Comparison of ENCODE assay signal across 9 mouse cellular contexts in the genomic region with DNA sequence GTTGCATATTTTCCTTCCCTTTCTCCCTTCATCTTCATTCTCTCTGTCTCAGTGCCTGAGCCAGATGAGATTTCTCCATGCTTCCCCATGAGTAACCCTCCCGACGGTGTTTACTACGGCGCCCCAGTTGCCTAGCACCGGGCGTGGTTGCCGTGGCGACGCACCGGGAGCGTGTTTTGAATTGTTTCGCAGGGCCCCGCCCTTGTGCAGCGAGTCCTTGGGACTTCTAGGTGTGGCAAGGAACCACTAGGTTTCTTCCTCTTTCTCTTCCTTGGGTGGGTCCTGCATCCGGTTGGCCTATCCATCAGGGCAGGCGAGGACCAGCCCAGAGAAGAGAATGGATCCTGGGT. TPM values are rescaled to one million over a fixed set of nuclear protein-coding genes. Genes with fewer than 3 reads are reported as not detected.
DNase-seq lines count a peak whose midpoint lies in the region; ATAC-seq and TF ChIP-seq lines count a peak whose summit lies in the region.
"Had no signal": no experiment of that assay in that cellular context is flagged by ENCODE, and none has a peak within 500 bp of the region (broad histone marks: within the 10 kb centered on the region; RNA-seq: fewer than 3 reads in every experiment).

No protein-coding gene starts in this region.

- H3K9me3 ChIP-seq in forebrain, embryonic 11.5 days (ENCODE audit: control insufficient read depth, low read length), result no peaks in the 10 kb centered on the region
- peaks cover 8% of the 10 kb centered on the region; the same call in 1 of the 2 replicates for H3K9me3 ChIP-seq in heart, embryonic 14.5 days (ENCODE audit: control insufficient read depth, low read length)
- H3K9me3 ChIP-seq in kidney, postnatal 0 days (replicated peaks; ENCODE audit: low read length), result no peaks in the 10 kb centered on the region
- no peaks in the 10 kb centered on the region for H3K9me3 ChIP-seq in limb, embryonic 15.5 days
- H3K9me3 ChIP-seq in midbrain, embryonic 16.5 days (replicated peaks; ENCODE audit: control insufficient read depth, low read length, poor library complexity, severe bottlenecking), result no peaks in the 10 kb centered on the region
- H3K9me3 ChIP-seq in stomach, embryonic 16.5 days (replicated peaks; ENCODE audit: control insufficient read depth, low read length), result peaks cover 6% of the 10 kb centered on the region; the same call in 1 of the 2 replicates

- no peaks in the 10 kb centered on the region for H3K36me3 ChIP-seq in forebrain, embryonic 11.5 days (ENCODE audit: control insufficient read depth, insufficient read depth, low read length)
- H3K36me3 ChIP-seq in heart, embryonic 14.5 days (ENCODE audit: control insufficient read depth, insufficient read depth, low read length), result no peaks in the 10 kb centered on the region
- no peaks in the 10 kb centered on the region for H3K36me3 ChIP-seq in kidney, postnatal 0 days (ENCODE audit: insufficient read depth, low read length)
- no peaks in the 10 kb centered on the region for H3K36me3 ChIP-seq in limb, embryonic 15.5 days
- H3K36me3 ChIP-seq in midbrain, embryonic 16.5 days (ENCODE audit: control insufficient read depth, insufficient read depth, low read length), result no peaks in the 10 kb centered on the region
- H3K36me3 ChIP-seq in stomach, embryonic 16.5 days (ENCODE audit: control insufficient read depth, insufficient read depth, low read length), result no peaks in the 10 kb centered on the region
- H3K36me3 ChIP-seq: G1E had no signal

- no peak for TF ChIP-seq CTCF in kidney, postnatal 0 days (IDR thresholded peaks at IDR 0.05; ENCODE audit: low read depth)

- peaks cover 14% of the 10 kb centered on the region for H3K4me1 ChIP-seq in forebrain, embryonic 11.5 days (replicated peaks; ENCODE audit: control insufficient read depth, insufficient read depth, low read length)
- H3K4me1 ChIP-seq in heart, embryonic 14.5 days (ENCODE audit: control insufficient read depth in 2 of 2, insufficient read depth in 2 of 2, low read length in 2 of 2), result peaks cover 27% of the 10 kb centered on the region in 2 experiments
- H3K4me1 ChIP-seq in kidney, postnatal 0 days (replicated peaks; ENCODE audit: insufficient read depth, low read length), result peaks cover 9% of the 10 kb centered on the region
- H3K4me1 ChIP-seq in limb, embryonic 15.5 days, result peaks cover 33% of the 10 kb centered on the region
- peaks cover 11% of the 10 kb centered on the region for H3K4me1 ChIP-seq in midbrain, embryonic 16.5 days (ENCODE audit: control insufficient read depth, insufficient read depth, low read length)
- peaks cover 27% of the 10 kb centered on the region for H3K4me1 ChIP-seq in stomach, embryonic 16.5 days (ENCODE audit: control insufficient read depth, insufficient read depth, low read length)

- 0 out of 2 replicates have a peak overlapping the region, but pooled peaks have one; percentile 10 for H3K4me3 ChIP-seq in forebrain, embryonic 11.5 days (ENCODE audit: low read depth, low read length)
- H3K4me3 ChIP-seq in heart, embryonic 14.5 days (ENCODE audit: control insufficient read depth in 1 of 2, insufficient read depth in 1 of 2, low read depth in 1 of 2, low read length in 2 of 2), result peak overlapping the region; percentile 3 to 16; a peak in 3 of 4 replicates
- H3K4me3 ChIP-seq in kidney, postnatal 0 days (replicated peaks; ENCODE audit: low read depth, low read length), result no peak overlapping the region; the same call in 1 of the 2 replicates
- H3K4me3 ChIP-seq in limb, embryonic 15.5 days, result peak overlapping the region; percentile 16
- H3K4me3 ChIP-seq in midbrain, embryonic 16.5 days (ENCODE audit: low read depth, low read length), result no peak overlapping the region
- peak overlapping the region; percentile 20 for H3K4me3 ChIP-seq in stomach, embryonic 16.5 days (replicated peaks; ENCODE audit: low read length)

- H3K27me3 ChIP-seq in forebrain, embryonic 11.5 days (ENCODE audit: control insufficient read depth, insufficient read depth, low read length), result no peaks in the 10 kb centered on the region; the same call in 1 of the 2 replicates
- peaks cover 4% of the 10 kb centered on the region; the same call in 1 of the 2 replicates for H3K27me3 ChIP-seq in heart, embryonic 14.5 days (ENCODE audit: control insufficient read depth, insufficient read depth, low read length)
- H3K27me3 ChIP-seq in kidney, postnatal 0 days (ENCODE audit: insufficient read depth, low read length), result no peaks in the 10 kb centered on the region
- no peaks in the 10 kb centered on the region for H3K27me3 ChIP-seq in limb, embryonic 15.5 days
- no peaks in the 10 kb centered on the region for H3K27me3 ChIP-seq in midbrain, embryonic 16.5 days (ENCODE audit: control insufficient read depth, insufficient read depth, low read depth, low read length)
- H3K27me3 ChIP-seq in stomach, embryonic 16.5 days (ENCODE audit: control insufficient read depth, insufficient read depth, low read length), result no peaks in the 10 kb centered on the region

- peak; percentile 39 to 66 for DNase-seq in cerebellum, postnatal 25 days
- DNase-seq in forebrain, embryonic 11.5 days (ENCODE audit: low spot score), result peak; percentile 89
- peak; percentile 83 for DNase-seq in kidney, postnatal 0 days (ENCODE audit: low spot score)

- peak overlapping the region; percentile 25; the same call in 1 of the 2 replicates for H3K27ac ChIP-seq in forebrain, embryonic 11.5 days (ENCODE audit: low read depth, low read length)
- H3K27ac ChIP-seq in heart, embryonic 14.5 days (replicated peaks in 1 of 2; ENCODE audit: control insufficient read depth in 1 of 2, insufficient read depth in 1 of 2, low read depth in 2 of 2, low read length in 2 of 2), result peak overlapping the region; percentile 63 to 71
- H3K27ac ChIP-seq in kidney, postnatal 0 days, result 0 out of 2 replicates have a peak overlapping the region, but pooled peaks have one; percentile 70
- peak overlapping the region; percentile 92 for H3K27ac ChIP-seq in limb, embryonic 15.5 days
- H3K27ac ChIP-seq in midbrain, embryonic 16.5 days (ENCODE audit: low read length), result no peak overlapping the region
- peak overlapping the region; percentile 85 for H3K27ac ChIP-seq in stomach, embryonic 16.5 days (ENCODE audit: low read length)

- 3% methylated on average over 16 of the region's 16 CpGs for WGBS in forebrain, embryonic 11.5 days
- WGBS in heart, embryonic 14.5 days, result 7% methylated on average over 16 of the region's 16 CpGs
- WGBS in kidney, postnatal 0 days, result 7% methylated on average over 16 of the region's 16 CpGs
- WGBS in limb, embryonic 15.5 days, result 8% methylated on average over 16 of the region's 16 CpGs
- 4% methylated on average over 16 of the region's 16 CpGs for WGBS in midbrain, embryonic 16.5 days
- 9% methylated on average over 16 of the region's 16 CpGs for whole genome bisulfite sequencing in stomach, embryonic 16.5 days

- peak overlapping the region; percentile 44 for H3K9ac ChIP-seq in forebrain, embryonic 11.5 days (ENCODE audit: low read length)
- peak overlapping the region; percentile 54 for H3K9ac ChIP-seq in heart, embryonic 14.5 days (ENCODE audit: low read length)
- peak overlapping the region; percentile 43; the same call in 1 of the 2 replicates for H3K9ac ChIP-seq in kidney, postnatal 0 days (ENCODE audit: low read depth, low read length)
- H3K9ac ChIP-seq in limb, embryonic 15.5 days, result no peak overlapping the region
- H3K9ac ChIP-seq in midbrain, embryonic 16.5 days (ENCODE audit: low read depth, low read length), result peak overlapping the region; percentile 30
- peak overlapping the region; percentile 59 for H3K9ac ChIP-seq in stomach, embryonic 16.5 days (ENCODE audit: low read length)

- H3K4me2 ChIP-seq in forebrain, embryonic 11.5 days (ENCODE audit: low read depth, low read length, severe bottlenecking), result peak overlapping the region; percentile 50
- peak overlapping the region; percentile 63 for H3K4me2 ChIP-seq in heart, embryonic 14.5 days (ENCODE audit: low read length)
- H3K4me2 ChIP-seq in kidney, postnatal 0 days (ENCODE audit: low read length), result peak overlapping the region; percentile 45
- peak overlapping the region; percentile 37 for H3K4me2 ChIP-seq in limb, embryonic 15.5 days
- peak overlapping the region; percentile 47 for H3K4me2 ChIP-seq in midbrain, embryonic 16.5 days (ENCODE audit: low read length)
- H3K4me2 ChIP-seq in stomach, embryonic 16.5 days (ENCODE audit: low read depth, low read length), result peak overlapping the region; percentile 50

- no peak for ATAC-seq in cerebellum, adult (ENCODE audit: insufficient number of reproducible peaks, low FRiP score, low TSS enrichment)
- peak; percentile 93 for ATAC-seq in forebrain, embryonic 11.5 days (replicated peaks; ENCODE audit: low FRiP score)
- peak; percentile 63; the same call in 1 of the 2 replicates for ATAC-seq in heart, embryonic 14.5 days (ENCODE audit: insufficient number of reproducible peaks, insufficient read depth, low FRiP score, low read depth)
- ATAC-seq in kidney, postnatal 0 days (replicated peaks; ENCODE audit: low FRiP score, low read depth), result peak; percentile 89
- ATAC-seq in limb, embryonic 15.5 days (ENCODE audit: insufficient number of reproducible peaks, low FRiP score, low TSS enrichment, low read depth), result peak; percentile 52; the same call in 1 of the 2 replicates
- peak; percentile 87 for ATAC-seq in midbrain, embryonic 16.5 days
- ATAC-seq in stomach, embryonic 16.5 days (ENCODE audit: insufficient read depth, low FRiP score), result peak; percentile 82

RNA-seq across cellular contexts. Expression of a gene that starts 1.4 kb away (rescaled TPM):
- 0.29 and 0.99 TPM in 2 replicates for polyA plus RNA-seq in forebrain, embryonic 11.5 days (2014; fragmentation: Nextera tagmentation; extraction: Ambion mirVana)
- polyA plus RNA-seq in heart, embryonic 14.5 days (2014; fragmentation: Nextera tagmentation; extraction: Ambion mirVana), result 0.71 and 0.74 TPM in 2 replicates
- 0.37 and 0.62 TPM in 2 replicates for polyA plus RNA-seq in kidney, postnatal 0 days (2015; fragmentation: Nextera tagmentation; extraction: Ambion mirVana)
- 2.5 and 3.2 TPM in 2 replicates for polyA plus RNA-seq in limb, embryonic 15.5 days (2015; fragmentation: Nextera tagmentation; extraction: Ambion mirVana)
- 0.25 TPM in 2 replicates for polyA plus RNA-seq in midbrain, embryonic 16.5 days (2015; fragmentation: Nextera tagmentation; extraction: Ambion mirVana)
- polyA plus RNA-seq in stomach, embryonic 16.5 days (2015; fragmentation: Nextera tagmentation; extraction: Ambion mirVana), result 0.87 and 1.6 TPM in 2 replicates
- polyA plus RNA-seq: G1E had no signal

RNA-seq across cellular contexts. Expression of a gene that starts 54.9 kb away (rescaled TPM):
- polyA plus RNA-seq in forebrain, embryonic 11.5 days (2014; fragmentation: Nextera tagmentation; extraction: Ambion mirVana), result 3.0 and 4.0 TPM in 2 replicates
- polyA plus RNA-seq in heart, embryonic 14.5 days (2014; fragmentation: Nextera tagmentation; extraction: Ambion mirVana), result 2.5 and 9.2 TPM in 2 replicates
- 48.0 and 52.3 TPM in 2 replicates for polyA plus RNA-seq in kidney, postnatal 0 days (2015; fragmentation: Nextera tagmentation; extraction: Ambion mirVana)
- polyA plus RNA-seq in limb, embryonic 15.5 days (2015; fragmentation: Nextera tagmentation; extraction: Ambion mirVana), result 10.9 and 14.7 TPM in 2 replicates
- polyA plus RNA-seq in midbrain, embryonic 16.5 days (2015; fragmentation: Nextera tagmentation; extraction: Ambion mirVana), result 4.6 and 5.5 TPM in 2 replicates
- polyA plus RNA-seq in stomach, embryonic 16.5 days (2015; fragmentation: Nextera tagmentation; extraction: Ambion mirVana), result 37.4 and 37.7 TPM in 2 replicates

RNA-seq across cellular contexts. Expression of a gene that starts 54.9 kb away (rescaled TPM):
- polyA plus RNA-seq in forebrain, embryonic 11.5 days (2014; fragmentation: Nextera tagmentation; extraction: Ambion mirVana), result 34.2 and 37.7 TPM in 2 replicates
- 7.9 and 8.9 TPM in 2 replicates for polyA plus RNA-seq in heart, embryonic 14.5 days (2014; fragmentation: Nextera tagmentation; extraction: Ambion mirVana)
- polyA plus RNA-seq in kidney, postnatal 0 days (2015; fragmentation: Nextera tagmentation; extraction: Ambion mirVana), result 31.8 and 34.8 TPM in 2 replicates
- 23.8 and 26.4 TPM in 2 replicates for polyA plus RNA-seq in limb, embryonic 15.5 days (2015; fragmentation: Nextera tagmentation; extraction: Ambion mirVana)
- 123 and 139 TPM in 2 replicates for polyA plus RNA-seq in midbrain, embryonic 16.5 days (2015; fragmentation: Nextera tagmentation; extraction: Ambion mirVana)
- polyA plus RNA-seq in stomach, embryonic 16.5 days (2015; fragmentation: Nextera tagmentation; extraction: Ambion mirVana), result 29.1 and 33.3 TPM in 2 replicates

RNA-seq across cellular contexts. Expression of a gene that starts 57.5 kb away (rescaled TPM):
- not detected in 2 replicates for polyA plus RNA-seq in forebrain, embryonic 11.5 days (2014; fragmentation: Nextera tagmentation; extraction: Ambion mirVana)
- not detected in 2 replicates for polyA plus RNA-seq in heart, embryonic 14.5 days (2014; fragmentation: Nextera tagmentation; extraction: Ambion mirVana)
- polyA plus RNA-seq in kidney, postnatal 0 days (2015; fragmentation: Nextera tagmentation; extraction: Ambion mirVana), result 0.20 and 0.42 TPM in 2 replicates
- 2.6 and 3.4 TPM in 2 replicates for polyA plus RNA-seq in limb, embryonic 15.5 days (2015; fragmentation: Nextera tagmentation; extraction: Ambion mirVana)
- polyA plus RNA-seq in midbrain, embryonic 16.5 days (2015; fragmentation: Nextera tagmentation; extraction: Ambion mirVana), result not detected in 2 replicates
- polyA plus RNA-seq in stomach, embryonic 16.5 days (2015; fragmentation: Nextera tagmentation; extraction: Ambion mirVana), result 12.4 and 28.5 TPM in 2 replicates
- polyA plus RNA-seq: G1E had no signal

Comparison
In these comparisons a context has a peak if more than half of its experiments do, and no peak if none do; other contexts are left out.
1. H3K4me3 ChIP-seq: peak in forebrain, embryonic 11.5 days (single experiment), heart, embryonic 14.5 days (2 of 2), limb, embryonic 15.5 days (single experiment) and stomach, embryonic 16.5 days (single experiment); none in kidney, postnatal 0 days (single experiment) and midbrain, embryonic 16.5 days (single experiment).
2. Peak in every context shown above with its lines, with median percentiles within 50 percentile points of each other: DNase-seq and H3K4me2 ChIP-seq.